Mouse (Mus musculus) spleen, adult 2 months (tissue): ENCODE data around the gene Ccndbp1.

Source experiments
- CTCF ChIP-seq: fragments of 200-500 bp; IDR thresholded peaks from 2 replicates; pipeline ENCODE4 v1.5.1; 2011; ENCODE audit warnings: mild to moderate bottlenecking, inconsistent platforms; ENCODE audit not compliant: insufficient read depth, insufficient read length, insufficient replicate concordance; ENCODE audit errors: extremely low read depth
- POLR2A ChIP-seq: fragments of 200-500 bp; IDR thresholded peaks from 2 replicates; pipeline ENCODE4 v1.6.1; 2011; ENCODE audit warnings: low read depth, low read length, inconsistent platforms

DNA sequence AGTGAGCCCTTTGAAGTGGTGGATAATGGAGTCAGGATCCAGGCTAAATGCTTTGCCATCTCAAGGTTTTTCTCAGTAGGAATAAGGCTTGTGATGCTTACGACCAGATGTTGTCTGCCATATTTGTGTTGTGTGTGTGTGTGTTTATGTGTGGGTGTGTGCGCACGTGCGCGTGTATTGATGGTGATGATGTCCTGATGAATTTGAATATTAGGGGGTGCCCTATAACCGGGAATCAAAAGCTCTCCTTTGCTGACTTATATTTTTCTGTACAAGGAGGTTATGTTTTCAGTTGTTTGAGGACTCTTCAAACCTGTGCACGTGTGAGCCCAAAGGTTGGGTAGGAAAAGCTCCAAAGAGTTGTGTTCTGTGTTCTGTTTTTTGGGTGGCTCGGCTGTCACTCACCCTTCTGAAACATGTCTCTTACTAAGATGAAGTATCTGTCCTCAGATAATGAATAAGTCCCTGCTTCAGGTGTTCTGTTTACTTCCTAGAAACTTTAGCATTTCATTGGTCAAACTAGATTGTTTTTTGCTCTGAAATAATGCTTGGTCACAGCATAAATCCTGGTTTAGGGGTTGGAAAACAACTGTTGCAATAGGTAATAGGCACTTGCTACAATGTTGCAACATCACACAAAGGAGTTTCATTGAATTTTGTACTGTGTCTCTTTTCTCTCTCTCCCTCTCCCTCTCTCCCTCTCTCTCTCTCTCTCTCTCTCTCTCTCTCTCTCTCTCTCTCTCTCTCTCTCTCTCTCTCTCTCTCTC lies 30.1 kb upstream of the Ccndbp1 start:
- TF ChIP-seq POLR2A (no peak), CTCF (no peak)
